Mouse (Mus musculus): Measurements from ENCODE around the gene Echdc3.

DNA sequence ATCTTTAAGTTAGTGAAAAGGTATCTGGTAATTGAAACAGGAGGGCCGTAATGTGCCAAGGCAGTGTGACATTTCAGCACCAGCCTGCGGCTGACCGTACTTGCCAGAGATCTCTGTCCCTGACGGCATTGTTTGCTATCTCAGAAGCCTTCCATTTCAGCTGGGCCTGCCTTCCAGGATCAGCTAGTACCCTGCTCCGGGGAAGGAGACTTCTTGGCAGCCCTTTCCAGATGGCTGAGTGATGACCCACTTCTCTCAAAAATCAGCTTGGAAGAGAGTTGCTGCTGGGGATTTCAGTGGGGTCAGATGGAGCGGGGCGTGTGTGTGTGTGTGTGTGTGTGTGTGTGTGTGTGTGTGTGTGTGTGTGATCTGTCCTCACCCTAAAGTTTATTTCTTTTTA is 65.9 kb downstream of the Echdc3 start:
- TF ChIP-seq CTCF (IDR thresholded peaks at IDR 0.05; ENCODE audit: extremely low read depth, insufficient read length, insufficient replicate concordance, low read depth, low read length): no peak
- TF ChIP-seq POLR2A (IDR thresholded peaks at IDR 0.05; ENCODE audit: low read depth, low read length): no peak

Data from small intestine, adult 2 months (tissue).